Mouse (Mus musculus): ENCODE data around the gene Tex261. TPM values are rescaled to one million over a fixed set of nuclear protein-coding genes. Genes with fewer than 3 reads are reported as not detected.
"Not testable (repeated sequence)": the region's sequence is repeated elsewhere in the genome, so short reads cannot be mapped to it uniquely, and the experiment has no call there.

Tex261 gene
- polyA plus RNA-seq, 1 experiment from 2014 or later = 42.3 TPM

DNA sequence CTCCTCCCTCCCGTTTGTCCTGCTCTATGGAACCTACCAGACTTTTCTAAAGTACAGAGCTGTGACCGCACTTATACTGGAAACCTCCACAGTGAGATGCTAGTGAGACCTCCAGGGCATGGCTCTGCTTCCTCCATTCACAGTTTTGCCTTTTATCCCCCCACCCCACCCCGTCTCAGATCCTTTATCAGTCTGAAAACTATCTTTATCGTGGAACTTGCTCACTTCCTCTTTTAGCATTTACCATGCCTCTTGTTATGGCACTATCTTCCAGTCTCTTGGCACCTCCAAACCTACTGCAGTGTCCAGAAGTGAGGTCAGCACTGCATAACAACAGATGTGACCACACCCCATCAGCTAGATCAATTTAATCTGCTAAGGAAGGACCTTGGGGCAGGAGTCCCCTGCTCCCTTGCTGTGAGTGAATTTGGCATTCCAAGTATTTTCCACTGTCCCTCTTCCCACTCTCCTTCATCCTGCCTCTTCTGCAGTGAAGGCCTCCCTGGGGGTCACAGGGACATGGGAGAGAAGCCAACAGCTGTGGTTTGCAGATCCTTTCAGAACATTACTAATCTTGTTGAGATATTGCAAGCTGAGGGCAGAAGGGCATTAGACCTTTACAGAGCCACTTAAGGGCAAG is 15.8 kb upstream of the Tex261 start:
- H3K36me3 ChIP-seq (replicated peaks) = no peaks in the 10 kb centered on the region
- H3K4me1 ChIP-seq (replicated peaks) = peaks cover 28% of the 10 kb centered on the region
- no peak overlapping the region for H3K9ac ChIP-seq
- no peak overlapping the region for H3K27ac ChIP-seq (replicated peaks)
- H3K27me3 ChIP-seq = peaks cover 3% of the 10 kb centered on the region; the same call in 1 of the 2 replicates
- 13% methylated on average over 4 of the region's 4 CpGs for WGBS (ENCODE audit: insufficient replicate concordance)
- no peak overlapping the region for H3K4me3 ChIP-seq (replicated peaks)
- H3K9me3 ChIP-seq (replicated peaks) = no peaks in the 10 kb centered on the region
- no peak overlapping the region for H3K4me2 ChIP-seq
- ATAC-seq (ENCODE audit: insufficient read depth) = no peak

DNA sequence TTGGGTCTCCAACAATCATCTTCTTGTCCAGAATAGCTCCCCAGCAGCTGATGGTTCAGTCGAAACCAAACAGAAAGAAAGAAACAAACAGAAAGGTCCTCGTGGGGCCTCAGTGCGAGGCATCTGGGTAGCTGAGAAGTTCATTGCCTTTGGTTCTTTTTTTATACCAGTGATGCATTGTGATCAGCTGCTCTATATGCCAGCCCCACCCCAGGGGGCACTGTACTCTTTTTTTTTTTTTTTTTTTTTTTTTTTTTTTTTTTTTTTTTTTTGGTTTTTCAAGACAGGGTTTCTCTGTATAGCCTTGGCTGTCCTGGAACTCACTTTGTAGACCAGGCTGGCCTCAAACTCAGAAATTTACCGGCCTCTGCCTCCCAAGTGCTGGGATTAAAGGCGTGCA is 14.9 kb upstream of the Tex261 start:
- not testable (repeated sequence) for H3K4me2 ChIP-seq; H3K36me3 ChIP-seq (replicated peaks); H3K27me3 ChIP-seq; H3K9ac ChIP-seq; H3K9me3 ChIP-seq (replicated peaks); H3K4me3 ChIP-seq (replicated peaks); H3K27ac ChIP-seq (replicated peaks); ATAC-seq (ENCODE audit: insufficient read depth)
- 69% methylated on average over 5 of the region's 5 CpGs for WGBS (ENCODE audit: insufficient replicate concordance)
- peaks cover 24% of the 10 kb centered on the region for H3K4me1 ChIP-seq (replicated peaks)

DNA sequence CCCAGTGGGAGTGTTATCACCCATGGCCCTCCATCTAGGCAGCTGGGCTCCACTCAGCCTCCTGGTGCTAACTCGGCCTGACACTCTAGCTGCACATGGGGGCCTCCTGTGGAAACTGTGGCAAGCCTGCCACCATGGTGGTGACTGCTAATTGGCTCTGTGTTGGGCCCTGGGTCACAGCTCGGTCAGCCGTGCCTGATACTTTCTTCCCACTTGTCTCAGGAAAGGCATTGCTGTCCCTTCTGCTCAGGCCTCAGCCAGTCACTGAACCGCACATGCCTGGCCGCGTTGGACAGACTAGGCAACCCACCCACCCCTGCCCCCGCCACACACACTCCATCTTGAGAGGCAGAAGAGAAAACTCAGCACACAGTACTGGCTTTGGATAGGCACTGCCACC is 12.9 kb upstream of the Tex261 start:
- Histone ChIP-seq H3K36me3 (replicated peaks) (no peaks in the 10 kb centered on the region), H3K27me3 (no peaks in the 10 kb centered on the region), H3K4me2 (no peak overlapping the region), H3K27ac (replicated peaks) (no peak overlapping the region), H3K9me3 (replicated peaks) (no peaks in the 10 kb centered on the region), H3K4me3 (replicated peaks) (no peak overlapping the region), H3K9ac (no peak overlapping the region), H3K4me1 (replicated peaks) (peaks cover 7% of the 10 kb centered on the region; the same call in 1 of the 2 replicates)
- ATAC-seq (ENCODE audit: insufficient read depth) = no peak
- 60% methylated on average over 7 of the region's 7 CpGs for WGBS (ENCODE audit: insufficient replicate concordance)

DNA sequence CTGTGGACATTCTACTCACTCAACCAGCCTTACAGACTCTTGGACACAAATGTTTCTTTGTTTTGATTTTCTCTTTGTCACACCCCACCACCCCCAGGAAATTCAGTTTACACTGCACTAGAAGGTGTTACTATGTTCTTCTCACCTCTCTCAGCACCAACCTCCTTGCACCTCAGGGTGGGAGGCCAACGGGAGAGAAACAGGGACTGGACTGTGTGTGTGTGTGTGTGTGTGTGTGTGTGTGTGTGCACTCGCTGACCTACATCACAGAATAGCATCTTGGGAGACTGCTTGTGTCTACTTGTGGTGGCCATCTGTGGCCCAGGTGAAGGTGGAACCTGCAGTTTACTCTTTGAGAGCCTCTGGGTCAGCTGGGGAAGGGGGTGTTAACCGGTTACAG is 10.8 kb upstream of the Tex261 start:
- Histone ChIP-seq H3K36me3 (replicated peaks) (no peaks in the 10 kb centered on the region), H3K27me3 (no peaks in the 10 kb centered on the region), H3K27ac (replicated peaks) (no peak overlapping the region), H3K9ac (no peak overlapping the region), H3K9me3 (replicated peaks) (no peaks in the 10 kb centered on the region), H3K4me2 (no peak overlapping the region), H3K4me1 (replicated peaks) (peaks cover 6% of the 10 kb centered on the region; the same call in 1 of the 2 replicates), H3K4me3 (replicated peaks) (no peak overlapping the region)
- ATAC-seq (ENCODE audit: insufficient read depth) = no peak
- 42% methylated on average over 3 of the region's 3 CpGs for WGBS (ENCODE audit: insufficient replicate concordance)

DNA sequence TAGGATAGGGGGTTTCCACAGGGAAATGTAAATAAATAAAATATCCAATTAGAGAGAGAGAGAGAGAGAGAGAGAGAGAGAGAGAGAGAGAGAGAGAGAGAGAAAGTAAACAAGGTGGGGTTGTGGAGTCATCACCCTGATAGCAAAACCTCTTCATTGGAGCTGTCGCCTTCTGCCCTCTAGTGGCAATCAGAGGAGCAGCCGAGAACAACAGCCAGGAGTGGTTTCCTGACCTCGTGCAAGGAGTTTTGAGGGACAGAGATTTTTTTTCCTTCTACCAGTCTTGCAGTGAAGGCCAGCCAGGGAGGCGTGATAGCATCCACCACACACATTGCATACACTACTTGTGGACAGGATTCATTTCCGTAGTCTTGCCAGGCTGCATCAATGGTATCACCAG is 3.4 kb upstream of the Tex261 start:
- WGBS (ENCODE audit: insufficient replicate concordance) = 5% methylated on average over 5 of the region's 5 CpGs
- Histone ChIP-seq H3K36me3 (replicated peaks) (no peaks in the 10 kb centered on the region), H3K4me1 (replicated peaks) (peaks cover 20% of the 10 kb centered on the region), H3K27me3 (no peaks in the 10 kb centered on the region), H3K27ac (replicated peaks) (no peak overlapping the region), H3K9me3 (replicated peaks) (no peaks in the 10 kb centered on the region), H3K4me2 (no peak overlapping the region), H3K9ac (no peak overlapping the region), H3K4me3 (replicated peaks) (no peak overlapping the region)
- no peak for ATAC-seq (ENCODE audit: insufficient read depth)

DNA sequence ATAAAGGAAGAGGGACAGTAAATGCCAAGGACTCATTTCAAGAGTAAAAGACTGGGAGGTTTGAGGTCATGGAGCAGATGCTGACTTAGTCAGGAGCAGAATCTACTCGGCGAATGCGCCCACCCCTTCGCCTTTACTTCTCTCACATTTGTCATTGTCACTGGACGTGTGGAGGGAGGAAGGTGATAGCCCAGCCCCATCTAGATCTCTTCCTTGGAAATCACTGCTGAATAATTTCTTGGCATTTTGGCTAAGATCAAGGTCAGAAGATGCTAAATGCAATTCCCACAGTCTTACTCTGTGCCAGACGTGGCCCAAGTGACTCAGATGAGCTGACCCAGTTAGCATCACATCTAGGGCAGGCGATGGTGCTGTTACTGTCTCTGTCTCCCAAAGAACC is 2.7 kb upstream of the Tex261 start:
- H3K9ac ChIP-seq = no peak overlapping the region
- peaks cover 27% of the 10 kb centered on the region for H3K4me1 ChIP-seq (replicated peaks)
- WGBS (ENCODE audit: insufficient replicate concordance) = 74% methylated on average over 7 of the region's 7 CpGs
- H3K27me3 ChIP-seq = no peaks in the 10 kb centered on the region
- H3K4me2 ChIP-seq = no peak overlapping the region
- no peaks in the 10 kb centered on the region for H3K9me3 ChIP-seq (replicated peaks)
- H3K4me3 ChIP-seq (replicated peaks) = no peak overlapping the region
- ATAC-seq (ENCODE audit: insufficient read depth) = no peak
- peaks cover 4% of the 10 kb centered on the region; the same call in 1 of the 2 replicates for H3K36me3 ChIP-seq (replicated peaks)
- no peak overlapping the region for H3K27ac ChIP-seq (replicated peaks)

DNA sequence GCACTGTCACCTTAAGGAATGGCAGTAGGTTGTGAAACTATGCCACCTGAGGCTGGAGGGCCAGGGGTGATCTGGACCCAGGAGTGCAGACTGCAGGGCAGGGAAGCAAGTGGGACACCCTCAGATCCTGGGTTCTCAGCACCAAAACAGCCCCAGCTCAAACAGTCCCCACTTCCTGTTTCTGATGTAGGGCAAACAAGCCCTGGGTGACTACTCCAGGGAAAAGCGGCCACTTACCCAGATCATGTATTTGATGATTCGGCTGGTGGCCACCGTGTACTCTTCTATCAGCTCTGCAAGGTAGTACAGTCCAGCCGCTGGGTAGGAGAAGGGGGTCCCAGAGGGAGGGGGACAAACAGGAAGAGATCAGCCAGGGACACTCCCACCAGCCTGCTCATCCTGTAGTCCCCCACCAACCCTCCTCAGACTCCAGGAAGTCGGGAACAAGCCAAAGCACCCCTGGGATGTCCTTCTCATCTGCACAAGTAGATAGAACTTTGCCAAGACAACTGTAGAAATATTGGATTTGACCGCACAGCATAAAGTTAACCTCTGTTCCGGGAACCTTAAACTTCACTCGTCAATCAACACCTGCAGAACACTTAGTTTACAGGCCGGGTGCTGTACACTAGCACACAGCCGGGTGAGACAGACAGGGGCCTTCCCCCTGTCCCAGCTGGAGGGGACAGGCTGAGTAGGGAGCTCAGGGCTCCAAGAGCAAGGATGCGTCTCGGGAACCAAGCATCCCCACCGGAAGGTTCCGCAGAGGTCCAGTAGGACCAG is 641 bp downstream of the Tex261 start:
- under 1% methylated on average over 14 of the region's 14 CpGs for WGBS (ENCODE audit: insufficient replicate concordance)
- H3K9ac ChIP-seq = peak overlapping the region; percentile 96
- peak overlapping the region; percentile 86 for H3K4me2 ChIP-seq
- ATAC-seq (ENCODE audit: insufficient read depth) = peak; percentile 38
- H3K27ac ChIP-seq (replicated peaks) = peak overlapping the region; percentile 92
- H3K4me1 ChIP-seq (replicated peaks) = peaks cover 28% of the 10 kb centered on the region
- H3K4me3 ChIP-seq (replicated peaks) = peak overlapping the region; percentile 92
- H3K9me3 ChIP-seq (replicated peaks) = no peaks in the 10 kb centered on the region
- peaks cover 34% of the 10 kb centered on the region for H3K36me3 ChIP-seq (replicated peaks)
- no peaks in the 10 kb centered on the region for H3K27me3 ChIP-seq

- Histone ChIP-seq H3K9me3 (replicated peaks) (no peaks in the 10 kb centered on the region), H3K4me3 (replicated peaks) (peak overlapping the region; percentile 92), H3K4me2 (peak overlapping the region; percentile 86), H3K9ac (peak overlapping the region; percentile 96), H3K27me3 (no peaks in the 10 kb centered on the region), H3K36me3 (replicated peaks) (peaks cover 42% of the 10 kb centered on the region), H3K4me1 (replicated peaks) (peaks cover 28% of the 10 kb centered on the region), H3K27ac (replicated peaks) (no peak overlapping the region)
- ATAC-seq (ENCODE audit: insufficient read depth) = no peak
- WGBS (ENCODE audit: insufficient replicate concordance) = 50% methylated on average over 8 of the region's 9 CpGs
These were observed 1.5 kb downstream of the Tex261 start for GRCm38 (mm10) chr6:83774126-83774525.

DNA sequence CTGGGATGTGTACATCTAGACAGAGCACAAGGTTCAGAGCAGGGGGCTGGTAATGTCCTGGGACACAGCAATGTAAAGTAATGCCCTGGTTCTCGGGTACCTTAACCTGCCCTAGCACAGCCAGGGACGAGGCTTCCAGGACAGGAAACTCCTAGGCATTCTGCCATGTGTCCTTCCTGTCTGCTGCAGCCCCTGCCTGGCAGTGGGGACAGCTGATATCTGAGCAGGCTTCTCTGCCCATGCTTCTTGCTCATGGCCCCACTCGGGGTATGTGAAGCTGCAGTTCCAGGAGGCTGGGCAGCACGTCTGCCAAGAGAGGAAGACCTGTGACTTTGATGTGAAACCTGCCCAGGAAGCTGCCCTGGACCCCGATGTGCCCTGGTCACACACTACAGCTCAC is 7.1 kb downstream of the Tex261 start:
- WGBS (ENCODE audit: insufficient replicate concordance) = 59% methylated on average over 5 of the region's 5 CpGs

GRCm38 (mm10) chr6:83766982-83767381 is 8.6 kb downstream of the Tex261 start:
- ATAC-seq (ENCODE audit: insufficient read depth) = no peak
- Histone ChIP-seq H3K4me3 (replicated peaks) (no peak overlapping the region), H3K27ac (replicated peaks) (no peak overlapping the region), H3K9ac (no peak overlapping the region), H3K9me3 (replicated peaks) (no peaks in the 10 kb centered on the region), H3K4me1 (replicated peaks) (peaks cover 11% of the 10 kb centered on the region; the same call in 1 of the 2 replicates), H3K4me2 (no peak overlapping the region), H3K27me3 (peaks cover 32% of the 10 kb centered on the region), H3K36me3 (replicated peaks) (peaks cover 27% of the 10 kb centered on the region)
- WGBS (ENCODE audit: insufficient replicate concordance) = 60% methylated on average over 3 of the region's 3 CpGs

More for the DNA sequence above, 7.1 kb downstream of the Tex261 start:
- no peak for ATAC-seq (ENCODE audit: insufficient read depth)
- no peak overlapping the region for H3K4me3 ChIP-seq (replicated peaks)
- peaks cover 2% of the 10 kb centered on the region; the same call in 1 of the 2 replicates for H3K4me1 ChIP-seq (replicated peaks)
- H3K9me3 ChIP-seq (replicated peaks) = no peaks in the 10 kb centered on the region
- no peak overlapping the region for H3K4me2 ChIP-seq
- no peak overlapping the region for H3K9ac ChIP-seq
- H3K27me3 ChIP-seq = peaks cover 17% of the 10 kb centered on the region
- no peak overlapping the region for H3K27ac ChIP-seq (replicated peaks)
- H3K36me3 ChIP-seq (replicated peaks) = peaks cover 39% of the 10 kb centered on the region

GRCm38 (mm10) chr6:83762880-83763431 is 12.7 kb downstream of the Tex261 start:
- WGBS (ENCODE audit: insufficient replicate concordance) = 3% methylated on average over 35 of the region's 35 CpGs
- H3K4me1 ChIP-seq (replicated peaks) = peaks cover 11% of the 10 kb centered on the region; the same call in 1 of the 2 replicates
- H3K9ac ChIP-seq = peak overlapping the region; percentile 4; the same call in 1 of the 2 replicates
- peak overlapping the region; percentile 56 for H3K4me2 ChIP-seq
- peak overlapping the region; percentile 23 for H3K4me3 ChIP-seq (replicated peaks)
- peaks cover 65% of the 10 kb centered on the region for H3K27me3 ChIP-seq
- 0 out of 2 replicates have a peak, but pooled peaks have one; percentile 25 for ATAC-seq (ENCODE audit: insufficient read depth)
- no peaks in the 10 kb centered on the region for H3K36me3 ChIP-seq (replicated peaks)
- H3K27ac ChIP-seq (replicated peaks) = no peak overlapping the region
- H3K9me3 ChIP-seq (replicated peaks) = no peaks in the 10 kb centered on the region
